Mouse (Mus musculus) layer of hippocampus, adult 18-20 months (tissue): ENCODE results near the gene Necap1. TPM values are rescaled to one million over a fixed set of nuclear protein-coding genes. Genes with fewer than 3 reads are reported as not detected.

Experiments used
- DNase-seq, 2 experiments: peaks; one replicate each; pipeline ENCODE4 v3.0.0; 2022; ENCODE audit warnings: low spot score in 2 of 2
- long read RNA-seq: library from polyadenylated mRNA; stranded (forward); transcript quantifications from one replicate; pipeline ENCODE4 v2.0.0, GENCODE M21; 2021
- total RNA-seq, 2 experiments: library from RNA; stranded (reverse); gene quantifications; 2 replicates each; pipeline ENCODE4 v1.2.3; 2021

The Necap1 gene
- 100 to 1,000 TPM; 212 to 213 TPM for total RNA-seq
- long read RNA-seq, transcript Necap1-201 (8 exons, 2,476 nt) = major isoform, 267 of 311 reads
- long read RNA-seq, partial matches to known transcripts = 10 of 311 reads
- long read RNA-seq, other reads (novel, unspliced or antisense) = 34 of 311 reads

- peak; percentile 97 to 99 for DNase-seq
Observed at GRCm38 (mm10) chr6:122873871-122874719, at the start of gene Necap1. Gene Necap1, plus strand, starts transcription at chr6:122874474.

- DNase-seq = no peak
Observed at GRCm38 (mm10) chr6:122825166-122825565, 49.1 kb upstream of the Necap1 start.

GRCm38 (mm10) chr6:122825923-122826742 lies 48.1 kb upstream of the Necap1 start:
- DNase-seq = peak; percentile 77 to 90

- peak in 1 of 2 experiments; percentile 47 for DNase-seq
Observed at GRCm38 (mm10) chr6:122828086-122828485, 46.2 kb upstream of the Necap1 start.

- DNase-seq = no peak
Observed at GRCm38 (mm10) chr6:122832880-122833279, 41.4 kb upstream of the Necap1 start.

- DNase-seq = peak in 1 of 2 experiments; percentile 45
Observed at GRCm38 (mm10) chr6:122834365-122834764, 39.9 kb upstream of the Necap1 start.

- no peak for DNase-seq
Observed at GRCm38 (mm10) chr6:122836974-122837373, 37.3 kb upstream of the Necap1 start.

- no peak for DNase-seq
Observed at GRCm38 (mm10) chr6:122837539-122837938, 36.7 kb upstream of the Necap1 start.

- no peak for DNase-seq
Observed at GRCm38 (mm10) chr6:122843759-122844158, 30.5 kb upstream of the Necap1 start.

- DNase-seq = no peak
Observed at GRCm38 (mm10) chr6:122852696-122853095, 21.6 kb upstream of the Necap1 start.

- DNase-seq = no peak
Observed at GRCm38 (mm10) chr6:122854552-122854951, 19.7 kb upstream of the Necap1 start.

- DNase-seq = no peak
Observed at GRCm38 (mm10) chr6:122855955-122856354, 18.3 kb upstream of the Necap1 start, which contains the start of gene C3ar1. Gene C3ar1, minus strand, starts transcription at chr6:122856161.

GRCm38 (mm10) chr6:122862434-122862833 lies 11.8 kb upstream of the Necap1 start:
- no peak for DNase-seq

- no peak for DNase-seq
Observed at GRCm38 (mm10) chr6:122862871-122863270, 11.4 kb upstream of the Necap1 start.

- no peak for DNase-seq
Observed at GRCm38 (mm10) chr6:122867914-122868313, 6.4 kb upstream of the Necap1 start.

GRCm38 (mm10) chr6:122869846-122870245 lies 4.4 kb upstream of the Necap1 start:
- no peak for DNase-seq

- DNase-seq = no peak
Observed at GRCm38 (mm10) chr6:122872800-122873199, 1.5 kb upstream of the Necap1 start.

- DNase-seq = no peak
Observed at GRCm38 (mm10) chr6:122874720-122875389, 581 bp downstream of the Necap1 start.

GRCm38 (mm10) chr6:122879141-122879735 lies 5.0 kb downstream of the Necap1 start:
- DNase-seq = no peak

GRCm38 (mm10) chr6:122879781-122880505 lies 5.7 kb downstream of the Necap1 start:
- DNase-seq = no peak
